Mouse (Mus musculus): ENCODE results near the gene Gas2l1.

- TF ChIP-seq POLR2A (IDR thresholded peaks at IDR 0.05; ENCODE audit: borderline replicate concordance, extremely low read depth, insufficient read depth, insufficient read length, poor library complexity, severe bottlenecking) (no peak), CTCF (IDR thresholded peaks at IDR 0.05; ENCODE audit: borderline replicate concordance, extremely low read depth, insufficient read depth, insufficient read length) (no peak)
Observed at GRCm38 (mm10) chr11:5008867-5009266, 56.3 kb downstream of the Gas2l1 start.

Measured in brain, embryonic 14.5 days (tissue).